In the genomic region with DNA sequence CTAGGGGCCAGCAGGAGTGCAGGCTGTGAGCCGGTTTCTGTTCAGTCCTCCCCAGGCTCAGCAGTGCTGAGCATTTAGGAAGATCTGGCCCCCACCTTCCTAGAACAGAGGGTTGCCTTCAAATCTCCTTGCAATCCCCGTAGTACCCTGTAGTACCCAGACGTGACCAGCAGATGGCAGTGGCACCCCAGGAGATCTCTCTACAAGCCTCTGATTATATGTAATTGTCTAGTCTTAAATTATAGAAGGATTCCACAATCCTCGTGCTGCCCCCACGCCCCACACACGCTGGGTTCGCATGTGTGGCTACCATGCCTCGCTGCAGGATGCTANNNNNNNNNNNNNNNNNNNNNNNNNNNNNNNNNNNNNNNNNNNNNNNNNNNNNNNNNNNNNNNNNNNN, we compare ENCODE assay signal across 10 mouse cellular contexts. TPM values are rescaled to one million over a fixed set of nuclear protein-coding genes. Genes with fewer than 3 reads are reported as not detected.
DNase-seq lines count a peak whose midpoint lies in the region; ATAC-seq and TF ChIP-seq lines count a peak whose summit lies in the region.
"Had no signal": no experiment of that assay in that cellular context is flagged by ENCODE, and none has a peak within 500 bp of the region (broad histone marks: within the 10 kb centered on the region; RNA-seq: fewer than 3 reads in every experiment).

No protein-coding gene starts in this region.

- DNase-seq in kidney, adult 2 months = peak; percentile 64
- DNase-seq in cerebellum, adult 11-12 months = peak; percentile 74
- peak; percentile 64 for DNase-seq in forelimb bud, embryonic 11.5 days (ENCODE audit: low read depth, low spot score)
- peak; percentile 79 for DNase-seq in kidney, postnatal 0 days (ENCODE audit: low spot score)
- peak; percentile 80 for DNase-seq in liver, postnatal 0 days
- peak; percentile 25 for DNase-seq in thymus, adult 18-20 months

- no peaks in the 10 kb centered on the region for H3K36me3 ChIP-seq in kidney, adult 2 months (ENCODE audit: control insufficient read depth, insufficient read depth, low read length)
- H3K36me3 ChIP-seq in kidney, embryonic 14.5 days (ENCODE audit: control insufficient read depth, insufficient read depth, low read length) = no peaks in the 10 kb centered on the region
- no peaks in the 10 kb centered on the region for H3K36me3 ChIP-seq in kidney, postnatal 0 days (ENCODE audit: insufficient read depth, low read length)
- H3K36me3 ChIP-seq in liver, postnatal 0 days (replicated peaks; ENCODE audit: insufficient read depth, low read length) = no peaks in the 10 kb centered on the region
- 0 out of 2 replicates have a peak, but pooled peaks cover 3% of the 10 kb centered on the region for H3K36me3 ChIP-seq in neural tube, embryonic 15.5 days
- H3K36me3 ChIP-seq: embryonic facial prominence, embryonic 15.5 days; stomach, embryonic 15.5 days had no signal

- WGBS in kidney, adult 2 months = under 1% methylated on average over 8 of the region's 8 CpGs
- WGBS in kidney, embryonic 14.5 days = under 1% methylated on average over 8 of the region's 8 CpGs
- under 1% methylated on average over 8 of the region's 8 CpGs for WGBS in kidney, postnatal 0 days
- 0% methylated on average over 8 of the region's 8 CpGs for WGBS in liver, postnatal 0 days (ENCODE audit: insufficient replicate concordance)
- WGBS in neural tube, embryonic 15.5 days = 2% methylated on average over 8 of the region's 8 CpGs

- no peaks in the 10 kb centered on the region for H3K9me3 ChIP-seq in kidney, embryonic 14.5 days (ENCODE audit: control insufficient read depth, low read length)
- H3K9me3 ChIP-seq in kidney, postnatal 0 days (replicated peaks; ENCODE audit: low read length) = no peaks in the 10 kb centered on the region
- no peaks in the 10 kb centered on the region for H3K9me3 ChIP-seq in liver, postnatal 0 days (ENCODE audit: low read length)
- no peaks in the 10 kb centered on the region for H3K9me3 ChIP-seq in neural tube, embryonic 15.5 days (replicated peaks)
- H3K9me3 ChIP-seq: embryonic facial prominence, embryonic 15.5 days; stomach, embryonic 15.5 days had no signal

- no peaks in the 10 kb centered on the region for H3K4me1 ChIP-seq in kidney, adult 2 months (ENCODE audit: control insufficient read depth, insufficient read depth, low read length)
- peaks cover 4% of the 10 kb centered on the region; the same call in 1 of the 2 replicates for H3K4me1 ChIP-seq in kidney, embryonic 14.5 days (ENCODE audit: control insufficient read depth, insufficient read depth, low read length)
- H3K4me1 ChIP-seq in kidney, postnatal 0 days (replicated peaks; ENCODE audit: insufficient read depth, low read length) = peaks cover 5% of the 10 kb centered on the region; the same call in 1 of the 2 replicates
- H3K4me1 ChIP-seq in liver, postnatal 0 days (ENCODE audit: insufficient read depth) = no peaks in the 10 kb centered on the region
- peaks cover 12% of the 10 kb centered on the region for H3K4me1 ChIP-seq in neural tube, embryonic 15.5 days
- H3K4me1 ChIP-seq: embryonic facial prominence, embryonic 15.5 days; stomach, embryonic 15.5 days had no signal

- no peak for ATAC-seq in kidney, embryonic 14.5 days (ENCODE audit: low FRiP score, low TSS enrichment)
- ATAC-seq in kidney, postnatal 0 days (replicated peaks; ENCODE audit: low FRiP score, low read depth) = no peak
- no peak for ATAC-seq in liver, postnatal 0 days
- no peak; the same call in 1 of the 2 replicates for ATAC-seq in neural tube, embryonic 15.5 days (ENCODE audit: low FRiP score)

- no peak overlapping the region for H3K4me3 ChIP-seq in kidney, adult 2 months (ENCODE audit: insufficient read depth, low read depth, low read length)
- no peak overlapping the region for H3K4me3 ChIP-seq in kidney, embryonic 14.5 days (ENCODE audit: low read length)
- no peak overlapping the region for H3K4me3 ChIP-seq in kidney, postnatal 0 days (replicated peaks; ENCODE audit: low read depth, low read length)
- H3K4me3 ChIP-seq in liver, postnatal 0 days (ENCODE audit: low read depth, low read length) = no peak overlapping the region
- H3K4me3 ChIP-seq in neural tube, embryonic 15.5 days (replicated peaks) = no peak overlapping the region
- H3K4me3 ChIP-seq: embryonic facial prominence, embryonic 15.5 days; stomach, embryonic 15.5 days had no signal

- no peak overlapping the region for H3K27ac ChIP-seq in kidney, adult 2 months (ENCODE audit: insufficient read depth, low read depth, low read length)
- no peak overlapping the region for H3K27ac ChIP-seq in kidney, embryonic 14.5 days (ENCODE audit: low read depth, low read length)
- H3K27ac ChIP-seq in kidney, postnatal 0 days = no peak overlapping the region
- no peak overlapping the region for H3K27ac ChIP-seq in liver, postnatal 0 days (ENCODE audit: low read depth)
- H3K27ac ChIP-seq in neural tube, embryonic 15.5 days (replicated peaks) = no peak overlapping the region
- H3K27ac ChIP-seq: embryonic facial prominence, embryonic 15.5 days; stomach, embryonic 15.5 days had no signal

- H3K27me3 ChIP-seq in kidney, adult 2 months (replicated peaks; ENCODE audit: control insufficient read depth, insufficient read depth, low read length) = no peaks in the 10 kb centered on the region
- no peaks in the 10 kb centered on the region for H3K27me3 ChIP-seq in kidney, embryonic 14.5 days (ENCODE audit: control insufficient read depth, insufficient read depth, low read length)
- H3K27me3 ChIP-seq in kidney, postnatal 0 days (ENCODE audit: insufficient read depth, low read length) = no peaks in the 10 kb centered on the region
- peaks cover 14% of the 10 kb centered on the region; the same call in 1 of the 2 replicates for H3K27me3 ChIP-seq in liver, postnatal 0 days (ENCODE audit: insufficient read depth, low read length)
- H3K27me3 ChIP-seq in neural tube, embryonic 15.5 days (replicated peaks) = peaks cover 10% of the 10 kb centered on the region

- H3K4me2 ChIP-seq in kidney, embryonic 14.5 days (replicated peaks; ENCODE audit: low read depth, low read length) = no peak overlapping the region
- H3K4me2 ChIP-seq in kidney, postnatal 0 days (ENCODE audit: low read length) = no peak overlapping the region
- no peak overlapping the region for H3K4me2 ChIP-seq in liver, postnatal 0 days (ENCODE audit: low read depth, low read length)
- 0 out of 2 replicates have a peak overlapping the region, but pooled peaks have one; percentile 26 for H3K4me2 ChIP-seq in neural tube, embryonic 15.5 days
- H3K4me2 ChIP-seq: embryonic facial prominence, embryonic 15.5 days; stomach, embryonic 15.5 days had no signal

- TF ChIP-seq POLR2A in kidney, adult 2 months (IDR thresholded peaks at IDR 0.05; ENCODE audit: low read depth, low read length) = no peak

- no peak overlapping the region for H3K9ac ChIP-seq in kidney, embryonic 14.5 days (ENCODE audit: low read depth, low read length)
- no peak overlapping the region for H3K9ac ChIP-seq in kidney, postnatal 0 days (ENCODE audit: low read depth, low read length)
- H3K9ac ChIP-seq in liver, postnatal 0 days (replicated peaks) = no peak overlapping the region
- no peak overlapping the region for H3K9ac ChIP-seq in neural tube, embryonic 15.5 days (replicated peaks)
- H3K9ac ChIP-seq: embryonic facial prominence, embryonic 15.5 days; stomach, embryonic 15.5 days had no signal

- TF ChIP-seq CTCF in kidney, adult 2 months (conservative IDR thresholded peaks at IDR 0.05; ENCODE audit: insufficient read depth, insufficient read length, low read depth, low read length) = peak; percentile 86
- TF ChIP-seq CTCF in kidney, postnatal 0 days (IDR thresholded peaks at IDR 0.05; ENCODE audit: low read depth) = peak; percentile 91
- peak; percentile 90 for TF ChIP-seq CTCF in liver, postnatal 0 days (IDR thresholded peaks at IDR 0.05; ENCODE audit: low read depth)

- no peak for TF ChIP-seq EP300 in liver, postnatal 0 days (IDR thresholded peaks at IDR 0.05; ENCODE audit: low read depth)

RNA-seq across cellular contexts. Expression of a gene that starts 16.2 kb away (rescaled TPM):
- polyA plus RNA-seq in kidney, adult 2 months (2012; rRNA removed) = not detected in 2 replicates
- not detected in 2 replicates for polyA plus RNA-seq in kidney, embryonic 14.5 days (2014; fragmentation: Nextera tagmentation; extraction: Ambion mirVana)
- polyA plus RNA-seq in kidney, postnatal 0 days (2015; fragmentation: Nextera tagmentation; extraction: Ambion mirVana) = not detected in 2 replicates
- not detected in 2 replicates for polyA plus RNA-seq in liver, postnatal 0 days (2015; fragmentation: Nextera tagmentation; extraction: Ambion mirVana)
- polyA plus RNA-seq in neural tube, embryonic 15.5 days (2015; fragmentation: Nextera tagmentation; extraction: Ambion mirVana) = 0.57 and 0.79 TPM in 2 replicates
- polyA plus RNA-seq: embryonic facial prominence, embryonic 15.5 days had no signal

RNA-seq across cellular contexts. Expression of a gene that starts 38.3 kb away (rescaled TPM):
- polyA plus RNA-seq in kidney, adult 2 months (2012; rRNA removed) = 0.20 and 0.45 TPM in 2 replicates
- polyA plus RNA-seq in kidney, embryonic 14.5 days (2014; fragmentation: Nextera tagmentation; extraction: Ambion mirVana) = 8.2 and 9.0 TPM in 2 replicates
- 5.4 and 5.9 TPM in 2 replicates for polyA plus RNA-seq in kidney, postnatal 0 days (2015; fragmentation: Nextera tagmentation; extraction: Ambion mirVana)
- polyA plus RNA-seq in liver, postnatal 0 days (2015; fragmentation: Nextera tagmentation; extraction: Ambion mirVana) = 0.21 TPM in 1 of 2 replicates, not detected in the other
- 58.3 and 89.1 TPM in 2 replicates for polyA plus RNA-seq in neural tube, embryonic 15.5 days (2015; fragmentation: Nextera tagmentation; extraction: Ambion mirVana)

Comparison
In these comparisons a context has a peak if more than half of its experiments do, and no peak if none do; other contexts are left out.
1. DNase-seq: peak in every context shown above with its lines; median percentile 80 in liver, postnatal 0 days; 79 in kidney, postnatal 0 days; 74 in cerebellum, adult 11-12 months; 64 in kidney, adult 2 months; 64 in forelimb bud, embryonic 11.5 days; 25 in thymus, adult 18-20 months.